Mouse (Mus musculus) olfactory bulb, adult 2 months (tissue): ENCODE results near the gene Dnajc19.

Source experiments
- CTCF ChIP-seq: fragments of 200-500 bp; IDR thresholded peaks from 2 replicates; pipeline ENCODE4 v1.5.1; 2012; ENCODE audit warnings: low read depth, mild to moderate bottlenecking, low read length, moderate library complexity; ENCODE audit not compliant: insufficient read depth
- POLR2A ChIP-seq: fragments of 200-500 bp; IDR thresholded peaks from 2 replicates; pipeline ENCODE4 v1.6.1; 2012; ENCODE audit warnings: mild to moderate bottlenecking, low read depth, low read length, moderate library complexity; ENCODE audit not compliant: insufficient read depth

GRCm38 (mm10) chr3:34033720-34034364 is 47.3 kb downstream of the Dnajc19 start:
- TF ChIP-seq CTCF (no peak), POLR2A (no peak)
